Mouse (Mus musculus) forebrain, embryonic 14.5 days (tissue): ENCODE data around the gene Rap1gap2. TPM values are rescaled to one million over a fixed set of nuclear protein-coding genes. Genes with fewer than 3 reads are reported as not detected.

ENCODE experiments used
- ATAC-seq: fragments of 200-750 bp; cut with Nextera tagmentation; 2 replicates; pipeline ENCODE4 v1.8.0; 2017; ENCODE audit warnings: mild to moderate bottlenecking, moderate library complexity
- DNase-seq: peaks from one replicate; pipeline ENCODE4 v3.0.0-alpha.2; 2015; ENCODE audit warnings: low spot score
- H3K27ac ChIP-seq: fragments of 300-500 bp; sonication (generic); 2 replicates; pipeline ENCODE4 v1.5.1; 2014; ENCODE audit warnings: low read depth, mild to moderate bottlenecking, control low read depth, low read length, moderate library complexity
- H3K27me3 ChIP-seq: fragments of 300-500 bp; sonication (generic); replicated peaks from 2 replicates; pipeline ENCODE4 v1.6.1; 2014; ENCODE audit warnings: low read length, control low read depth, mixed read lengths; ENCODE audit not compliant: control insufficient read depth, insufficient read depth
- H3K36me3 ChIP-seq: fragments of 300-500 bp; sonication (generic); 2 replicates; pipeline ENCODE4 v1.6.1; 2014; ENCODE audit warnings: low read length, control low read depth; ENCODE audit not compliant: control insufficient read depth, insufficient read depth
- H3K4me1 ChIP-seq: fragments of 300-500 bp; sonication (generic); 2 replicates; pipeline ENCODE4 v1.6.1; 2014; ENCODE audit warnings: antibody characterized with exemption, low read length, control low read depth; ENCODE audit not compliant: control insufficient read depth, insufficient read depth
- H3K4me2 ChIP-seq: fragments of 300-500 bp; sonication (generic); 2 replicates; pipeline ENCODE4 v1.6.1; 2014; ENCODE audit warnings: mild to moderate bottlenecking, control low read depth, low read length
- H3K4me3 ChIP-seq: fragments of 300-500 bp; sonication (generic); 2 replicates; pipeline ENCODE4 v1.5.1; 2014; ENCODE audit warnings: low read depth, low read length, control low read depth
- H3K9ac ChIP-seq: fragments of 300-500 bp; sonication (generic); 2 replicates; pipeline ENCODE4 v1.6.1; 2014; ENCODE audit warnings: mild to moderate bottlenecking, low read length, control low read depth, moderate library complexity
- H3K9me3 ChIP-seq: fragments of 300-500 bp; sonication (generic); replicated peaks from 2 replicates; pipeline ENCODE4 v1.6.1; 2016; ENCODE audit warnings: low read length, control low read depth, mixed read lengths; ENCODE audit not compliant: control insufficient read depth
- WGBS: fragments of 180-500 bp; shearing (Covaris S2); extraction: QIAGEN DNeasy Blood & Tissue Kit; methylation state at CpG from one replicate; pipeline ENCODE4 v1.1.7; 2014; 5-methylcytosine and 5-hydroxymethylcytosine counted together
- polyA plus RNA-seq: library from polyadenylated mRNA; unstranded; fragments of >200 nt; fragmentation: Nextera tagmentation; extraction: Ambion mirVana; gene quantifications from 2 replicates; pipeline ENCODE4 v1.2.1, GENCODE M21; 2014

Rap1gap2 gene
- polyA plus RNA-seq, 1 experiment from 2014 or later = 5.1 TPM

DNA sequence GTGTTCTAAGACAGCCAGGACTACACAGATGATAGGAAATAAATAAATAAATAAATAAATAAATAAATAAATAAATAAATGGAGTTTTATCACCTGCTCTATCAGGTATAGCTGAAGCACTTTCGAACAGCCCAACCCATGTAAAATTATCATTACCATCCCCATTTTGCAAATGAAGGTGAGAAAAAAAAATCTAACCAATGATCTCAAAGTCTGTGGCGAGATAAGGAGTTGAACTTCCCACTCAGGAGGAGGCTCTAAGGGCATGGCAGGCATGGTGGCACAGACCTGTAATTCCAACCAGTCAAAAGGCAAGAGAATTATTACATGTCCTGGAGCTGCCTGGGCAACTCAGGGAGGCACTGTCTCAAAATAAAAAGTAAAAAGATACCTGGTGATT lies 65.2 kb downstream of the Rap1gap2 start:
- DNase-seq (no peak), ATAC-seq (no peak)
- no peak overlapping the region for H3K4me2 ChIP-seq
- no peak overlapping the region for H3K4me3 ChIP-seq
- H3K9me3 ChIP-seq = no peaks in the 10 kb centered on the region
- 85% methylated on average over 2 of the region's 2 CpGs for WGBS
- H3K9ac ChIP-seq = no peak overlapping the region
- H3K4me1 ChIP-seq = peaks cover 9% of the 10 kb centered on the region; the same call in 1 of the 2 replicates
- no peaks in the 10 kb centered on the region for H3K36me3 ChIP-seq
- H3K27me3 ChIP-seq = no peaks in the 10 kb centered on the region
- no peak overlapping the region for H3K27ac ChIP-seq

DNA sequence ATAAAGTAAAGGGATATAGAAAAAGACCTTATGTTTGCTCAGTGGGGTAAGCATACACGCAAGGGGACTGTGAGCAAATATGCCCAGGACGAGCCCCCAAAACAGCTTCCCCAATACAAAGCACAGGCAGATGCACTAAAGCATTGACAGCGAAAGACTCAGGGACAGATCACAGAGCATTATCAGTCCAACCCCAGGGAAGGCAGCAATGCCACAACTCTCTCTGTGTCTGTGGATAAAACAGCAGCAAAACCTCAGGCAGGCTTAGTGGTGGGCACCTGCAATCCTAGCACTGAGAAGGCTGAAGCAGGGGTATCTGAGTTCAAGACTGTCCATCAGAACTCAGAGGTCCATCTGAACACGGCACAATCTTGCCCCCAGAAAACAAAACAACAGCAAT lies 73.4 kb downstream of the Rap1gap2 start:
- DNase-seq = no peak
- H3K4me3 ChIP-seq = no peak overlapping the region
- 83% methylated on average over 4 of the region's 4 CpGs for WGBS
- H3K27me3 ChIP-seq = no peaks in the 10 kb centered on the region
- no peak overlapping the region for H3K4me2 ChIP-seq
- H3K9me3 ChIP-seq = no peaks in the 10 kb centered on the region
- ATAC-seq = no peak
- H3K4me1 ChIP-seq = no peaks in the 10 kb centered on the region
- H3K36me3 ChIP-seq = no peaks in the 10 kb centered on the region
- no peak overlapping the region for H3K27ac ChIP-seq
- H3K9ac ChIP-seq = no peak overlapping the region

DNA sequence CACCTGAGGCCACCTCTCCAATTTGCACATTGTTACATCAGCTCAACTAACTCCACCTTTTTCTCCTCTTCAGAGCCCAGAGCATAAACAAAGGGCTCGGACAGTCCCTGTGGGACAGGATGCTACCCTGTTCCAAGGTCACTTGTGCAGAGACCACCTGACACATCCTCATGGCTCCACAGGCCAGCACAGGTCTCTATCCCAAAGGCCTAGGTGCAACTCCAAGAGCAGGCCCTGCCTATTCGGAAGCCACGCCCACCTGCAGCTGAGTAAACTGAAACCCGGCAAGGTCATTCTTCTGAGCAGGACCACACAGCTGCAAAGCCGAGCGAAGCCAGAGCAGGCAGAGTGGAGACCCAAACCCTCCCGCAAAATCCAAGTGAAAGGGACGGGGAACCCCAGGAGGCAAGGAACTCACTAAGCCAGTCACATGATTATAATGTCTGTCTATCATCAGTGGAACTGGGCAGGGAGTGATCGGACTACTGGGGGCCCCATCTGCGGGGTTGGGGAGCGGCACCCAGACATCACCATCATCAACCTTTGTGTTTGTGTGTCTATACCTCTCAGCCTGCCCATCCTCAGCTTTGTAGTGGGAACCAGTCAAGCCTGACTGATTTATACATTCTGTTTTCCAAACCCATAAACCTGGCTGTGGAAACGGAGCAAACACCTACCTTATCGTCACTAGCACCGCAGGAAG lies 74.4 kb downstream of the Rap1gap2 start:
- DNase-seq = no peak
- no peak overlapping the region for H3K9ac ChIP-seq
- H3K4me3 ChIP-seq = no peak overlapping the region
- no peak overlapping the region for H3K27ac ChIP-seq
- no peaks in the 10 kb centered on the region for H3K4me1 ChIP-seq
- H3K4me2 ChIP-seq = no peak overlapping the region
- WGBS = 38% methylated on average over 14 of the region's 14 CpGs
- H3K27me3 ChIP-seq = no peaks in the 10 kb centered on the region
- no peaks in the 10 kb centered on the region for H3K36me3 ChIP-seq
- no peaks in the 10 kb centered on the region for H3K9me3 ChIP-seq
- no peak for ATAC-seq

DNA sequence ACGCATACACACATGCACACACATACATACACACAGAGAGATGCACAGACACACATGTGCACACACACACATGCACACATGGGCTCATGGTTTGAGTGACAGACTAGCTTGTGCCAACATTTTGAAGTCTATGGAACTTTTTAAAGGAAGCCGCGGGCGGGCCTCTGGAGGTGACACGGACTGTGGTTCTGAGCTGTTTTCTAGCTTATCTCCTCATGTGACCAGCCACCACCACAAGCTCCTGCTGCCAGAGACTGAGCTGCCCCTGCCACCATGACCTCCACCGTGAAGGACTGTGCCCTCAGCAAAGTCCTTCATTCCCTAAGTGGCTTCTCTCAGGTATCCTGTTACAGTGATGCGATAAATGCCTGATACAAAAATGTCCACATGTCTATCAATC lies 76.3 kb downstream of the Rap1gap2 start:
- ATAC-seq (no peak), DNase-seq (no peak)
- Histone ChIP-seq H3K4me3 (no peak overlapping the region), H3K27me3 (no peaks in the 10 kb centered on the region), H3K36me3 (no peaks in the 10 kb centered on the region), H3K27ac (no peak overlapping the region), H3K9me3 (no peaks in the 10 kb centered on the region), H3K9ac (no peak overlapping the region), H3K4me1 (no peaks in the 10 kb centered on the region), H3K4me2 (no peak overlapping the region)
- 93% methylated on average over 7 of the region's 7 CpGs for WGBS

DNA sequence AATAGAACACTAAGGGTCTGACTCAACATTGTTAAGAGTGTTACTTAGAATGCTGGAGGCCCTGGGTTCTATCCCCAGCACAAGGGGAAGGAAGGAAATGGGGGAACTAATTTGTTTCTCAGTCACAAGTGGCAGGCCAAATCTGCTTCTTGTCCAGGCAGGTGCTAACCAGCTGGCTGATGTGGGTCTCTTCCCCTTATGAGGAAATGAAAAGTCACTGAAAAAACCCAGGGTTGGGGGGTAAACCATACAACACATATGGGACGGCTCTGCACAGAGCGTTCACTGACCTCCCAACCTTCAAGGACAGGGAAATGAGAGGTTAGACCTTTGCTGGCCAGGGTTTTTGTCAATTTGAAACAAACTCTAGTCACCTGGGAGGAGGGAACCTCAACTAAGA lies 77.7 kb downstream of the Rap1gap2 start:
- WGBS = 96% methylated on average over 2 of the region's 2 CpGs
- DNase-seq (no peak), ATAC-seq (no peak)
- Histone ChIP-seq H3K36me3 (no peaks in the 10 kb centered on the region), H3K4me1 (no peaks in the 10 kb centered on the region), H3K9me3 (no peaks in the 10 kb centered on the region), H3K4me3 (no peak overlapping the region), H3K27me3 (no peaks in the 10 kb centered on the region), H3K27ac (no peak overlapping the region), H3K9ac (no peak overlapping the region), H3K4me2 (no peak overlapping the region)

DNA sequence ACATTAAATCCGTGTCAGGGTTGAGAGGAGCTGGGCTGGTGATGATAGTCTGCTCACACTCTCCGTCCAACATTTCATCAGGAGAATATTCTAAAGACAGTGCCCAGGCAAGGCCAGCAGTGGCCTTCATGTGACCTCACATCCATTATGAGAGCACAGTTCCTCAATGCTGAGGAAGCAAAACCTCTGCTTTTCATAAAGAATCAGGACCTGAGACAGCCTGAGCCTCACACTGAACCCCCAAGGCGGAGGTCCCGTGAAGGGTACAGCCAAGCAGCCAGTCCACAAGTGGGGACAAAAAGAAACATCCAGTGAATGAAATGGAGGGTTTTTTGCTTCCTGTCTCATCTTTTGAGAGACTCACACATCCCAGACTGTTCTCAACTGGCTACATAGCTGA lies 78.3 kb downstream of the Rap1gap2 start:
- H3K4me1 ChIP-seq = no peaks in the 10 kb centered on the region
- H3K4me3 ChIP-seq = no peak overlapping the region
- H3K9me3 ChIP-seq = no peaks in the 10 kb centered on the region
- H3K9ac ChIP-seq = no peak overlapping the region
- H3K27ac ChIP-seq = no peak overlapping the region
- no peak for DNase-seq
- no peaks in the 10 kb centered on the region for H3K27me3 ChIP-seq
- H3K4me2 ChIP-seq = no peak overlapping the region
- no peaks in the 10 kb centered on the region for H3K36me3 ChIP-seq
- WGBS = 78% methylated on average over 4 of the region's 4 CpGs
- ATAC-seq = no peak

DNA sequence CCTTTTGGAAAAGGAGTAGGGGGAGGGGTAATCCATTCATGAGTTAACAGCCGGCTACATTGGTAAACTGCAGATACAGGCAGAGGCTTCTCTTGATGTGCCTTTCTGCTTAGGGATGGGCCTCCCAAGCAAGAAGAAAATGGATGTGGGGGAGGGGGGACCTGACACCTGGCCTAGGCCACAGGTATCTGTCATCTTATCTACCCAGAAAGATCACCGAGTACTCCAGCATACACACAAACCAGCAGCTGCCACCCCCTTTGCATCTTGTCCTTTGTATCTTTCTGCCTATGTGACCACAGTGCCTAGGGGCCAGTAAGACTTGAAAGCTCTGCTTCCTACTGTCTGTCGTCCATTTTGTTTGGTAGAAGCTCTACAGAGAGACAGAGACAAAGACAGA lies 79.0 kb downstream of the Rap1gap2 start:
- no peaks in the 10 kb centered on the region for H3K36me3 ChIP-seq
- no peaks in the 10 kb centered on the region; the same call in 1 of the 2 replicates for H3K4me1 ChIP-seq
- no peak for DNase-seq
- H3K4me2 ChIP-seq = no peak overlapping the region
- ATAC-seq = no peak
- no peak overlapping the region for H3K27ac ChIP-seq
- H3K27me3 ChIP-seq = no peaks in the 10 kb centered on the region
- no peaks in the 10 kb centered on the region for H3K9me3 ChIP-seq
- H3K9ac ChIP-seq = no peak overlapping the region
- WGBS = 16% methylated on average over 3 of the region's 3 CpGs
- no peak overlapping the region for H3K4me3 ChIP-seq

DNA sequence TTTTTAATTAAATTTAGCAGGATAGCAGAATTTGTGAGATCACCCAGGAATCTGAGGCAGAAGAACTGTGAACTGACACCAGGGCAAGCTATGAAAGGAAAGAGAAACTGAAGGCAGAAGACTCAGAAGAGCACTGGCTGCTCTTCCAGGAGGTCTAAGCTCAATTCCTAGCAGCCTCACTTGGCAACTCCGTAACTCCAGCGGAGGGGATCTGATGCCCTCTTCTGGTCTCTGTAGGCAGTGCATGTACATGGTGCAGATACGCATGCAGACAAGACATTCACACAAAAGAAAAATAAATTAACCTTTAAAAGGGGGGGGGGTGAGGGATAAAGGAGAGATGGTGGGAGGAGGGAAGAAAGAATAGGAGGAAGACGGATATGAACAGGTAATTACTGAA lies 80.9 kb downstream of the Rap1gap2 start:
- Histone ChIP-seq H3K27ac (no peak overlapping the region), H3K4me1 (no peaks in the 10 kb centered on the region; the same call in 1 of the 2 replicates), H3K4me2 (no peak overlapping the region), H3K4me3 (no peak overlapping the region), H3K9me3 (no peaks in the 10 kb centered on the region), H3K9ac (no peak overlapping the region), H3K36me3 (no peaks in the 10 kb centered on the region), H3K27me3 (no peaks in the 10 kb centered on the region)
- no peak for DNase-seq
- no peak for ATAC-seq
- 54% methylated on average over 4 of the region's 4 CpGs for whole genome bisulfite sequencing

DNA sequence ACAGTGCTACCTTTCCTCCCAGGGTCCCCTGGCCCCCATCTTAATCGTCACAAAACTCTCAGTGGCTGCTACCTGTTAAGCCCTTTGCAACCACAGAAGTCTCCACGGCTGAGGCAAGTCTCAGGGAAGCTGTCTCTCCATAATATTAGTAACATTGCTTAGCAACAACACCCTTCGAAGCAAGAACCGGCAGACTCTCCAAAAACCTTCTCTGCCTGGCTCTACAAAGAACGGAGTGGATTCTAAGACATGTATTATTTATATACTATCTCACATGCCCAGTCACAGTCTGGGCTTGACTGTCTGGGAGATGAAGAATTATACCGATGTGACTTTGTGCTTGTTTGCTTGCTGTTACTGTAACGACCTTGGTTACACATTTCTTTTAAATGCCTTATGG lies 83.2 kb downstream of the Rap1gap2 start:
- no peaks in the 10 kb centered on the region for H3K36me3 ChIP-seq
- H3K4me3 ChIP-seq = no peak overlapping the region
- WGBS = 70% methylated on average over 7 of the region's 7 CpGs

More for the DNA sequence above, 83.2 kb downstream of the Rap1gap2 start:
- Histone ChIP-seq H3K27me3 (peaks cover 14% of the 10 kb centered on the region), H3K27ac (no peak overlapping the region), H3K4me1 (no peaks in the 10 kb centered on the region; the same call in 1 of the 2 replicates), H3K9ac (no peak overlapping the region), H3K4me2 (no peak overlapping the region), H3K9me3 (no peaks in the 10 kb centered on the region)
- DNase-seq (no peak), ATAC-seq (no peak)
